Mouse (Mus musculus): ENCODE measurements around the gene Adk.

GRCm38 (mm10) chr14:21452581-21452980 is 400.2 kb downstream of the Adk start:
- TF ChIP-seq POLR2A (IDR thresholded peaks at IDR 0.05; ENCODE audit: insufficient read depth, low read depth, low read length), result no peak
- TF ChIP-seq CTCF (IDR thresholded peaks at IDR 0.05), result no peak

Data from heart, adult 2 months (tissue).